Mouse (Mus musculus) liver, embryonic 14.5 days (tissue): Measurements from ENCODE around the gene Endou. TPM values are rescaled to one million over a fixed set of nuclear protein-coding genes. Genes with fewer than 3 reads are reported as not detected.

Experiments
- ATAC-seq: fragments of 200-750 bp; cut with Nextera tagmentation; 2 replicates; pipeline ENCODE4 v1.8.0; 2017; ENCODE audit warnings: moderate number of reproducible peaks, mild to moderate bottlenecking, moderate library complexity; ENCODE audit not compliant: insufficient read depth
- DNase-seq, 3 experiments: peaks; one replicate each; pipeline ENCODE4 v3.0.0-alpha.2; 2012 to 2013; ENCODE audit warnings: low read depth in 3 of 3, low spot score in 3 of 3
- H3K27ac ChIP-seq: fragments of 300-500 bp; sonication (generic); 2 replicates; pipeline ENCODE4 v1.5.1; 2014; ENCODE audit warnings: moderate library complexity, mild to moderate bottlenecking, control low read depth, inconsistent platforms
- H3K27me3 ChIP-seq: fragments of 300-500 bp; sonication (generic); 2 replicates; pipeline ENCODE4 v1.6.1; 2014; ENCODE audit warnings: mild to moderate bottlenecking, low read length, moderate library complexity; ENCODE audit not compliant: control insufficient read depth, insufficient read depth
- H3K36me3 ChIP-seq: fragments of 300-500 bp; sonication (generic); replicated peaks from 2 replicates; pipeline ENCODE4 v1.6.1; 2014; ENCODE audit warnings: low read depth; ENCODE audit not compliant: control insufficient read depth, insufficient read depth
- H3K4me1 ChIP-seq, 2 experiments: fragments of 200-500 bp in 1 of 2; fragments of 300-500 bp in 1 of 2; sonication (generic) in 1 of 2; replicated peaks; 2 replicates each; pipeline ENCODE4 v1.6.1; 2012 to 2014; ENCODE audit warnings: antibody characterized with exemption in 1 of 2, inconsistent platforms in 1 of 2, low read length in 1 of 2; ENCODE audit not compliant: control insufficient read depth in 2 of 2, insufficient read depth in 2 of 2
- H3K4me2 ChIP-seq: fragments of 300-500 bp; sonication (generic); 2 replicates; pipeline ENCODE4 v1.6.1; 2014; ENCODE audit warnings: low read depth, mild to moderate bottlenecking, control low read depth, moderate library complexity
- H3K4me3 ChIP-seq, 2 experiments: fragments of 200-500 bp in 1 of 2; fragments of 300-500 bp in 1 of 2; sonication (generic) in 1 of 2; 2 replicates each; pipeline ENCODE4 v1.5.1; 2012 to 2014; ENCODE audit warnings: low read depth in 2 of 2, low read length in 2 of 2, mild to moderate bottlenecking in 2 of 2, control low read depth in 1 of 2, inconsistent platforms in 1 of 2, moderate library complexity in 1 of 2; ENCODE audit not compliant: insufficient read depth in 1 of 2
- H3K9ac ChIP-seq: fragments of 300-500 bp; sonication (generic); replicated peaks from 2 replicates; pipeline ENCODE4 v1.6.1; 2014; ENCODE audit warnings: mild to moderate bottlenecking, control low read depth, moderate library complexity
- H3K9me3 ChIP-seq: fragments of 300-500 bp; sonication (generic); 2 replicates; pipeline ENCODE4 v1.6.1; 2016; ENCODE audit warnings: low read length, mixed read lengths; ENCODE audit not compliant: control insufficient read depth
- CTCF ChIP-seq: IDR thresholded peaks from 2 replicates; pipeline ENCODE4 v1.5.1; 2016; ENCODE audit warnings: antibody characterized with exemption, low read depth, control low read depth
- EP300 ChIP-seq: IDR thresholded peaks from 2 replicates; pipeline ENCODE4 v1.6.1; 2016; ENCODE audit warnings: antibody characterized with exemption, low read depth
- WGBS: fragments of 180-500 bp; shearing (Covaris S2); extraction: QIAGEN DNeasy Blood & Tissue Kit; methylation state at CpG from one replicate; pipeline ENCODE4 v1.1.7; 2014; ENCODE audit not compliant: insufficient replicate concordance; 5-methylcytosine and 5-hydroxymethylcytosine counted together
- polyA plus RNA-seq, 2 experiments: library from polyadenylated mRNA; depleted of rRNA in 1 of 2; stranded (reverse) in 1 of 2; unstranded in 1 of 2; fragments of >200 nt; fragmentation: Nextera tagmentation in 1 of 2; extraction: Ambion mirVana in 1 of 2; gene quantifications; 2 replicates each; pipeline versions ENCODE4 v1.2.1 to v1.2.3; 2012 to 2014

Endou gene
- polyA plus RNA-seq, 2 experiments: 0.01 TPM; not detected in 1

- WGBS: 51% methylated on average over 5 of the region's 5 CpGs
These were observed 3.6 kb downstream of the Endou start for GRCm38 (mm10) chr15:97727520-97727919.

GRCm38 (mm10) chr15:97727048-97727447, 4.1 kb downstream of the Endou start:
- Histone ChIP-seq H3K9ac (no peak overlapping the region), H3K36me3 (no peaks in the 10 kb centered on the region), H3K27me3 (no peaks in the 10 kb centered on the region), H3K4me3 (no peak overlapping the region), H3K4me2 (no peak overlapping the region), H3K9me3 (no peaks in the 10 kb centered on the region), H3K27ac (no peak overlapping the region), H3K4me1 (no peaks in the 10 kb centered on the region)
- WGBS: 42% methylated on average over 8 of the region's 8 CpGs
- DNase-seq (no peak), ATAC-seq (no peak)
- TF ChIP-seq EP300 (no peak), CTCF (no peak)

More at GRCm38 (mm10) chr15:97727520-97727919, 3.6 kb downstream of the Endou start:
- Histone ChIP-seq H3K27me3 (no peaks in the 10 kb centered on the region), H3K4me3 (no peak overlapping the region), H3K9ac (no peak overlapping the region), H3K27ac (no peak overlapping the region), H3K4me1 (no peaks in the 10 kb centered on the region), H3K4me2 (no peak overlapping the region), H3K36me3 (no peaks in the 10 kb centered on the region), H3K9me3 (no peaks in the 10 kb centered on the region)
- DNase-seq (no peak), ATAC-seq (no peak)
- TF ChIP-seq CTCF: no peak

GRCm38 (mm10) chr15:97726310-97726709, 4.8 kb downstream of the Endou start:
- Histone ChIP-seq H3K36me3 (no peaks in the 10 kb centered on the region), H3K27ac (no peak overlapping the region), H3K9me3 (no peaks in the 10 kb centered on the region), H3K4me1 (no peaks in the 10 kb centered on the region), H3K4me3 (no peak overlapping the region), H3K9ac (no peak overlapping the region), H3K4me2 (no peak overlapping the region), H3K27me3 (no peaks in the 10 kb centered on the region)
- TF ChIP-seq EP300 (no peak), CTCF (no peak)
- ATAC-seq: no peak
- WGBS: 71% methylated on average over 13 of the region's 13 CpGs
- no peak for DNase-seq

- H3K4me2 ChIP-seq: no peak overlapping the region
- H3K9me3 ChIP-seq: no peaks in the 10 kb centered on the region
- no peak overlapping the region for H3K27ac ChIP-seq
- no peak for DNase-seq
- no peak overlapping the region for H3K4me3 ChIP-seq
- no peak overlapping the region for H3K9ac ChIP-seq
- TF ChIP-seq CTCF: no peak
- TF ChIP-seq EP300: no peak
- 37% methylated on average over 6 of the region's 6 CpGs for WGBS
- ATAC-seq: no peak
- H3K4me1 ChIP-seq: no peaks in the 10 kb centered on the region
- no peaks in the 10 kb centered on the region for H3K27me3 ChIP-seq
- H3K36me3 ChIP-seq: no peaks in the 10 kb centered on the region
These were observed 5.8 kb downstream of the Endou start for GRCm38 (mm10) chr15:97725198-97725785.

GRCm38 (mm10) chr15:97724346-97725197, 6.6 kb downstream of the Endou start:
- no peak overlapping the region for H3K27ac ChIP-seq
- no peak for DNase-seq
- no peaks in the 10 kb centered on the region for H3K27me3 ChIP-seq
- H3K36me3 ChIP-seq: no peaks in the 10 kb centered on the region
- ATAC-seq: no peak
- H3K9ac ChIP-seq: no peak overlapping the region
- no peak for TF ChIP-seq CTCF
- TF ChIP-seq EP300: no peak
- no peaks in the 10 kb centered on the region for H3K9me3 ChIP-seq
- no peak overlapping the region for H3K4me2 ChIP-seq
- no peak overlapping the region for H3K4me3 ChIP-seq
- 68% methylated on average over 17 of the region's 17 CpGs for WGBS
- H3K4me1 ChIP-seq: no peaks in the 10 kb centered on the region
